Mouse (Mus musculus) 3134 (cell line): ENCODE data around the gene Olfr1106.

Experiments used
- DNase-seq: peaks from one replicate; pipeline ENCODE4 v3.0.0-alpha.2; 2011; ENCODE audit warnings: low spot score; ENCODE audit not compliant: insufficient read length; ENCODE audit errors: extremely low read depth

Gene Olfr1106

GRCm38 (mm10) chr2:87052173-87052572, at the start of gene Olfr1106:
Gene Olfr1106 (minus strand): TSS chr2:87052273.
- DNase-seq = no peak

GRCm38 (mm10) chr2:87095908-87096307, 43.8 kb upstream of the Olfr1106 start, which contains the start of gene Olfr1109:
Gene Olfr1109 (minus strand): TSS chr2:87096008.
- no peak for DNase-seq

- no peak for DNase-seq
These were observed 23.6 kb upstream of the Olfr1106 start, which contains the start of gene Olfr1107 for GRCm38 (mm10) chr2:87075717-87076116. Gene Olfr1107 (minus strand): TSS chr2:87075817.

- DNase-seq = no peak
These were observed 15.6 kb downstream of the Olfr1106 start, which contains the start of gene Olfr1105 for GRCm38 (mm10) chr2:87036431-87036830. Gene Olfr1105 (minus strand): TSS chr2:87036531.

- DNase-seq = no peak
These were observed 25.1 kb downstream of the Olfr1106 start, which contains the start of gene Olfr1104 for GRCm38 (mm10) chr2:87026980-87027379. Gene Olfr1104 (minus strand): TSS chr2:87027080.

- no peak for DNase-seq
These were observed 54.0 kb downstream of the Olfr1106 start, which contains the start of gene Olfr1102 for GRCm38 (mm10) chr2:86998098-86998497. Gene Olfr1102 (plus strand): TSS chr2:86998398.
